Mouse (Mus musculus) myocyte (in vitro differentiated cells): ENCODE measurements around the gene Lmcd1. TPM values are rescaled to one million over a fixed set of nuclear protein-coding genes. Genes with fewer than 3 reads are reported as not detected.

Experiments used
- H3K27me3 ChIP-seq: one replicate; pipeline ENCODE4 v1.6.1; 2011; ENCODE audit not compliant: control insufficient read depth, insufficient read depth, insufficient read length
- H3K36me3 ChIP-seq: one replicate; pipeline ENCODE4 v1.6.1; 2011; ENCODE audit not compliant: control insufficient read depth, insufficient read depth
- H3K4me2 ChIP-seq: one replicate; pipeline ENCODE4 v1.6.1; 2011; ENCODE audit warnings: low read depth, control low read depth
- H3K4me3 ChIP-seq: one replicate; pipeline ENCODE4 v1.5.1; 2011; ENCODE audit warnings: mild to moderate bottlenecking, control low read depth, moderate library complexity
- H3K79me2 ChIP-seq: one replicate; pipeline ENCODE4 v1.6.1; 2011; ENCODE audit not compliant: control insufficient read depth, insufficient read depth
- H3ac ChIP-seq: one replicate; pipeline ENCODE4 v1.6.1; 2011; ENCODE audit not compliant: control insufficient read depth, insufficient read length
- CEBPB ChIP-seq: IDR thresholded peaks from 2 replicates; pipeline ENCODE4 v1.6.1; 2011; ENCODE audit warnings: mild to moderate bottlenecking, moderate library complexity; ENCODE audit not compliant: poor library complexity, insufficient read depth, severe bottlenecking
- E2F4 ChIP-seq: IDR thresholded peaks from one replicate; pipeline ENCODE4 v1.6.1; 2011; ENCODE audit warnings: mild to moderate bottlenecking, control low read depth, moderate library complexity; ENCODE audit not compliant: insufficient read depth
- MAX ChIP-seq: IDR thresholded peaks from one replicate; pipeline ENCODE4 v1.6.1; 2011; ENCODE audit warnings: low read depth, mild to moderate bottlenecking, control low read depth
- MYOD1 ChIP-seq, 3 experiments: IDR thresholded peaks; one replicate each; pipeline ENCODE4 v1.6.1; 2011; ENCODE audit warnings: control low read depth in 2 of 3, low read depth in 2 of 3, mild to moderate bottlenecking in 2 of 3, moderate library complexity in 1 of 3; ENCODE audit not compliant: insufficient read length in 2 of 3, control insufficient read depth in 1 of 3
- MYOG ChIP-seq, 3 experiments: IDR thresholded peaks; one replicate each; pipeline ENCODE4 v1.6.1; 2011; ENCODE audit warnings: control low read depth in 2 of 3, low read depth in 2 of 3, mild to moderate bottlenecking in 2 of 3; ENCODE audit not compliant: insufficient read length in 2 of 3, control insufficient read depth in 1 of 3, insufficient read depth in 1 of 3
- POLR2A ChIP-seq: IDR thresholded peaks from one replicate; pipeline ENCODE4 v1.6.1; 2011; ENCODE audit warnings: low read depth, mild to moderate bottlenecking, control low read depth, moderate library complexity; ENCODE audit not compliant: insufficient read length
- POLR2AphosphoS2 ChIP-seq: IDR thresholded peaks from one replicate; pipeline ENCODE4 v1.6.1; 2011; ENCODE audit warnings: low read depth, control low read depth; ENCODE audit not compliant: insufficient read length
- REST ChIP-seq: IDR thresholded peaks from one replicate; pipeline ENCODE4 v1.6.1; 2011; ENCODE audit warnings: mild to moderate bottlenecking, control low read depth, moderate library complexity; ENCODE audit not compliant: insufficient read depth, insufficient read length
- SRF ChIP-seq: IDR thresholded peaks from one replicate; pipeline ENCODE4 v1.6.1; 2011; ENCODE audit warnings: low read depth; ENCODE audit not compliant: control insufficient read depth, insufficient read length
- TCF12 ChIP-seq: IDR thresholded peaks from one replicate; pipeline ENCODE4 v1.6.1; 2011; ENCODE audit warnings: mild to moderate bottlenecking, control low read depth; ENCODE audit not compliant: poor library complexity, insufficient read depth, severe bottlenecking
- TCF3 ChIP-seq: IDR thresholded peaks from one replicate; pipeline ENCODE4 v1.6.1; 2011; ENCODE audit warnings: low read depth, control low read depth; ENCODE audit not compliant: insufficient read length
- USF1 ChIP-seq: IDR thresholded peaks from one replicate; pipeline ENCODE4 v1.6.1; 2011; ENCODE audit warnings: low read depth, mild to moderate bottlenecking, control low read depth, moderate library complexity
- polyA plus RNA-seq: library from polyadenylated mRNA; unstranded; fragments of >200 nt; fragmentation: generic; extraction: Trizol; gene quantifications from one replicate; pipeline ENCODE4 v1.2.1, GENCODE M21; 2012; ENCODE audit warnings: missing spikeins

Lmcd1 gene
- polyA plus RNA-seq, 1 experiment = 4.9 TPM

GRCm38 (mm10) chr6:112293320-112293719 lies 19.8 kb downstream of the Lmcd1 start:
- TF ChIP-seq TCF12 (no peak), TCF3 (no peak), POLR2A (no peak), CEBPB (no peak), POLR2AphosphoS2 (no peak), REST (no peak), MYOD1 (IDR thresholded peaks at IDR 0.05; ENCODE audit: control insufficient read depth in 1 of 3, insufficient read length in 2 of 3, low read depth in 2 of 3) (no peak), MAX (no peak), E2F4 (no peak), SRF (no peak), USF1 (no peak)
- Histone ChIP-seq H3K79me2 (no peaks in the 10 kb centered on the region), H3ac (no peak overlapping the region), H3K4me3 (no peak overlapping the region), H3K36me3 (no peaks in the 10 kb centered on the region), H3K4me2 (no peak overlapping the region), H3K27me3 (no peaks in the 10 kb centered on the region)

- Histone ChIP-seq H3K27me3 (no peaks in the 10 kb centered on the region), H3K4me3 (no peak overlapping the region), H3K4me2 (no peak overlapping the region), H3K79me2 (no peaks in the 10 kb centered on the region), H3ac (no peak overlapping the region), H3K36me3 (no peaks in the 10 kb centered on the region)
- TF ChIP-seq MYOD1 (IDR thresholded peaks at IDR 0.05; ENCODE audit: control insufficient read depth in 1 of 3, insufficient read length in 2 of 3, low read depth in 2 of 3) (peak in 1 of 3 experiments; percentile 49), CEBPB (no peak)
Observed at GRCm38 (mm10) chr6:112295269-112295668, 21.7 kb downstream of the Lmcd1 start.

GRCm38 (mm10) chr6:112300146-112300545 lies 26.6 kb downstream of the Lmcd1 start:
- H3K27me3 ChIP-seq = no peaks in the 10 kb centered on the region
- H3K79me2 ChIP-seq = no peaks in the 10 kb centered on the region
- no peak overlapping the region for H3K4me3 ChIP-seq
- no peaks in the 10 kb centered on the region for H3K36me3 ChIP-seq
- TF ChIP-seq MYOD1 (IDR thresholded peaks at IDR 0.05; ENCODE audit: control insufficient read depth in 1 of 3, insufficient read length in 2 of 3, low read depth in 2 of 3) (no peak), SRF (no peak), POLR2A (no peak)
- no peak overlapping the region for H3ac ChIP-seq
- H3K4me2 ChIP-seq = no peak overlapping the region

GRCm38 (mm10) chr6:112300633-112301032 lies 27.1 kb downstream of the Lmcd1 start:
- TF ChIP-seq E2F4 (no peak), MYOG (IDR thresholded peaks at IDR 0.05; ENCODE audit: control insufficient read depth in 1 of 3, insufficient read depth in 1 of 3, insufficient read length in 2 of 3, low read depth in 2 of 3) (no peak), POLR2A (no peak), MAX (no peak), USF1 (no peak), MYOD1 (IDR thresholded peaks at IDR 0.05; ENCODE audit: control insufficient read depth in 1 of 3, insufficient read length in 2 of 3, low read depth in 2 of 3) (no peak), CEBPB (no peak), TCF12 (no peak), SRF (no peak), POLR2AphosphoS2 (no peak), REST (no peak), TCF3 (no peak)
- no peaks in the 10 kb centered on the region for H3K36me3 ChIP-seq

GRCm38 (mm10) chr6:112302248-112302647 lies 28.7 kb downstream of the Lmcd1 start:
- Histone ChIP-seq H3K27me3 (no peaks in the 10 kb centered on the region), H3K79me2 (no peaks in the 10 kb centered on the region), H3K36me3 (no peaks in the 10 kb centered on the region), H3ac (no peak overlapping the region), H3K4me3 (no peak overlapping the region), H3K4me2 (no peak overlapping the region)
- TF ChIP-seq CEBPB (no peak), POLR2AphosphoS2 (no peak), MYOG (IDR thresholded peaks at IDR 0.05; ENCODE audit: control insufficient read depth in 1 of 3, insufficient read depth in 1 of 3, insufficient read length in 2 of 3, low read depth in 2 of 3) (no peak), TCF3 (no peak), SRF (no peak), REST (no peak), MYOD1 (IDR thresholded peaks at IDR 0.05; ENCODE audit: control insufficient read depth in 1 of 3, insufficient read length in 2 of 3, low read depth in 2 of 3) (no peak), E2F4 (no peak), MAX (no peak), TCF12 (no peak), USF1 (no peak), POLR2A (no peak)

More at GRCm38 (mm10) chr6:112300633-112301032, 27.1 kb downstream of the Lmcd1 start:
- no peak overlapping the region for H3K4me2 ChIP-seq
- H3ac ChIP-seq = no peak overlapping the region
- no peaks in the 10 kb centered on the region for H3K27me3 ChIP-seq
- H3K79me2 ChIP-seq = no peaks in the 10 kb centered on the region
- H3K4me3 ChIP-seq = no peak overlapping the region
